8 mouse cellular contexts compared by ENCODE assay signal in the genomic region with DNA sequence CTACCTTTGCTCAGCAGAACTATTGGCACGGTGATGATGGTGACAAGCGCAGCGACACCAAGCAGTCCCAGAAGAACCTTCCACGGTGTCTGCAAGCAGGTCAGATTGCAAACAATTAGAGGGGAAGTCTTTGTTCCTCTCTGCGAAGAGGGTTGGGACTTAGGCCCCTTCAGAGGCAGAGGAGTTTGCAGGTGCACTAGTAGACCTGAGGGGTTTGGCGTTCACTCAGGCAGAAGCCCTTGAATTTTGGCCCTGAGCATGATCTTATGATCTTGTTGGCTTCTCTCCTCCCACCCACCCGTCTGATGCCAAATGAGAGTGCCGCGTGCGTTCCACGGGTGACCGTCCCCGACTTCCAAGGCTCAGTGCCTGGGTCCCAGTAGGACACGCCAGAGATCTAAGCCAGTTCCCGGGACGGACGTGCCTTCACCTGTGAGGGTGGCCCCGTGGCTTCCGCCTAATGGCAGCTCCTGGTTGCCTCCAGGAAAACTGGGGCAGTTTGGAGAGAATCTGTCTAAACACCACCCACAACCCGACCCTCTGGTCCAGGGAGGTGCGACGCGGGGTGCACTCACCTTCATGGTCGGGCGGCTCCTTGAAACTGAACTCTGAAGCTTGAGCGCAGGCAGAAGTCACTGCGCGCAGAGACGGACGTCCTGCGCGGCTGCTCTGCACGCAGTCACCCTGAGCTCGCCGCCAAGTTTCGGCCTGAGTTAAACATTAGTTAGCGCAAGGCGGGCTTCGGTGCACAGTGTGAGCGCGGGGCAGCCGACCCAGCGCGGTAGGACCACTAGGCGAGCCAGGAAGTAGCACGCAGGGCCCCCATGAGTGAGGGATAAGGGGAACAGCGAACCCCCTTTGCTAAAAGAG. TPM values are rescaled to one million over a fixed set of nuclear protein-coding genes. Genes with fewer than 3 reads are reported as not detected.
DNase-seq lines count a peak whose midpoint lies in the region; ATAC-seq and TF ChIP-seq lines count a peak whose summit lies in the region.

No protein-coding gene starts in this region.

- ATAC-seq in CD4-positive, CD25-positive, alpha-beta regulatory T cell, adult 4 months = peak; percentile 64
- peak; percentile 72 for ATAC-seq in forebrain, embryonic 11.5 days (replicated peaks; ENCODE audit: low FRiP score)
- peak; percentile 73 for ATAC-seq in hindbrain, embryonic 13.5 days (ENCODE audit: low FRiP score)
- 0 out of 2 replicates have a peak, but pooled peaks have one; percentile 40 for ATAC-seq in limb, embryonic 15.5 days (ENCODE audit: insufficient number of reproducible peaks, low FRiP score, low TSS enrichment, low read depth)
- ATAC-seq in midbrain, embryonic 13.5 days = peak; percentile 83

- WGBS in forebrain, embryonic 11.5 days = 6% methylated on average over 47 of the region's 47 CpGs
- 7% methylated on average over 47 of the region's 47 CpGs for WGBS in hindbrain, embryonic 13.5 days
- 9% methylated on average over 47 of the region's 47 CpGs for WGBS in limb, embryonic 15.5 days
- 6% methylated on average over 47 of the region's 47 CpGs for WGBS in midbrain, embryonic 13.5 days

- DNase-seq in MEL (ENCODE audit: low read depth, low spot score) = peak; percentile 78
- peak; percentile 66 for DNase-seq in forebrain, embryonic 11.5 days (ENCODE audit: low spot score)
- DNase-seq in testis, postnatal 14 days (ENCODE audit: low spot score) = peak; percentile 11
- no peak for DNase-seq in cerebellum, adult 9-11 months

- peak overlapping the region; percentile 96 for H3K9ac ChIP-seq in MEL (ENCODE audit: control insufficient read depth, low read depth, low read length, poor library complexity, severe bottlenecking)
- peak overlapping the region; percentile 48 for H3K9ac ChIP-seq in forebrain, embryonic 11.5 days (ENCODE audit: low read length)
- H3K9ac ChIP-seq in hindbrain, embryonic 13.5 days = peak overlapping the region; percentile 61
- H3K9ac ChIP-seq in limb, embryonic 15.5 days = 0 out of 2 replicates have a peak overlapping the region, but pooled peaks have one; percentile 26
- H3K9ac ChIP-seq in midbrain, embryonic 13.5 days (replicated peaks) = peak overlapping the region; percentile 41

- H3K27me3 ChIP-seq in MEL (ENCODE audit: control insufficient read depth in 1 of 2, insufficient read depth in 2 of 2, low read length in 2 of 2) = no peaks in the 10 kb centered on the region
- peaks cover 6% of the 10 kb centered on the region; the same call in 1 of the 2 replicates for H3K27me3 ChIP-seq in forebrain, embryonic 11.5 days (ENCODE audit: control insufficient read depth, insufficient read depth, low read length)
- peaks cover 28% of the 10 kb centered on the region for H3K27me3 ChIP-seq in hindbrain, embryonic 13.5 days
- peaks cover 18% of the 10 kb centered on the region for H3K27me3 ChIP-seq in limb, embryonic 15.5 days
- H3K27me3 ChIP-seq in midbrain, embryonic 13.5 days = peaks cover 24% of the 10 kb centered on the region

- H3K4me1 ChIP-seq in MEL (ENCODE audit: control insufficient read depth in 1 of 2, insufficient read depth in 2 of 2, low read length in 2 of 2) = peaks cover 16 to 22% of the 10 kb centered on the region in 2 experiments
- peaks cover 5% of the 10 kb centered on the region; the same call in 1 of the 2 replicates for H3K4me1 ChIP-seq in forebrain, embryonic 11.5 days (replicated peaks; ENCODE audit: control insufficient read depth, insufficient read depth, low read length)
- peaks cover 11% of the 10 kb centered on the region for H3K4me1 ChIP-seq in hindbrain, embryonic 13.5 days (replicated peaks)
- peaks cover 14% of the 10 kb centered on the region for H3K4me1 ChIP-seq in limb, embryonic 15.5 days
- peaks cover 13% of the 10 kb centered on the region for H3K4me1 ChIP-seq in midbrain, embryonic 13.5 days (replicated peaks)

- no peaks in the 10 kb centered on the region for H3K9me3 ChIP-seq in MEL (replicated peaks; ENCODE audit: insufficient read depth, low read length)
- H3K9me3 ChIP-seq in forebrain, embryonic 11.5 days (ENCODE audit: control insufficient read depth, low read length) = no peaks in the 10 kb centered on the region
- H3K9me3 ChIP-seq in hindbrain, embryonic 13.5 days = no peaks in the 10 kb centered on the region
- H3K9me3 ChIP-seq in limb, embryonic 15.5 days = no peaks in the 10 kb centered on the region
- no peaks in the 10 kb centered on the region for H3K9me3 ChIP-seq in midbrain, embryonic 13.5 days

- TF ChIP-seq POLR2A in MEL (IDR thresholded peaks at IDR 0.05; ENCODE audit: control insufficient read depth in 1 of 2, insufficient read depth in 1 of 2, low read depth in 1 of 2, low read length in 2 of 2, poor library complexity in 1 of 2) = peak in 1 of 2 experiments; percentile 34; a peak in 3 of 4 replicates

- H3K4me3 ChIP-seq in MEL (ENCODE audit: control insufficient read depth in 1 of 2, insufficient read depth in 1 of 2, low read depth in 2 of 2, low read length in 2 of 2) = peak overlapping the region; percentile 93 to 96
- H3K4me3 ChIP-seq in forebrain, embryonic 11.5 days (ENCODE audit: low read depth, low read length) = peak overlapping the region; percentile 34
- H3K4me3 ChIP-seq in hindbrain, embryonic 13.5 days = peak overlapping the region; percentile 38
- peak overlapping the region; percentile 45 for H3K4me3 ChIP-seq in limb, embryonic 15.5 days
- peak overlapping the region; percentile 44 for H3K4me3 ChIP-seq in midbrain, embryonic 13.5 days (replicated peaks)

- H3K4me2 ChIP-seq in forebrain, embryonic 11.5 days (ENCODE audit: low read depth, low read length, severe bottlenecking) = peak overlapping the region; percentile 89
- H3K4me2 ChIP-seq in hindbrain, embryonic 13.5 days = peak overlapping the region; percentile 68
- H3K4me2 ChIP-seq in limb, embryonic 15.5 days = peak overlapping the region; percentile 87
- H3K4me2 ChIP-seq in midbrain, embryonic 13.5 days (replicated peaks) = peak overlapping the region; percentile 83

- no peak; a peak in 1 of 4 replicates for TF ChIP-seq EP300 in MEL (IDR thresholded peaks at IDR 0.05; ENCODE audit: low read depth in 1 of 2, low read length in 2 of 2)

- H3K36me3 ChIP-seq in MEL (ENCODE audit: control insufficient read depth in 1 of 2, insufficient read depth in 2 of 2, low read length in 2 of 2) = peaks cover 10 to 36% of the 10 kb centered on the region in 2 experiments; a peak in 3 of 4 replicates
- H3K36me3 ChIP-seq in forebrain, embryonic 11.5 days (ENCODE audit: control insufficient read depth, insufficient read depth, low read length) = no peaks in the 10 kb centered on the region
- no peaks in the 10 kb centered on the region for H3K36me3 ChIP-seq in hindbrain, embryonic 13.5 days
- H3K36me3 ChIP-seq in limb, embryonic 15.5 days = no peaks in the 10 kb centered on the region
- H3K36me3 ChIP-seq in midbrain, embryonic 13.5 days = no peaks in the 10 kb centered on the region

- H3K79me2 ChIP-seq in MEL (ENCODE audit: control insufficient read depth, insufficient read depth, low read length, poor library complexity) = peaks cover 47% of the 10 kb centered on the region

- no peak for TF ChIP-seq CTCF in MEL (IDR thresholded peaks at IDR 0.05 in 2 of 3, conservative IDR thresholded peaks at IDR 0.05 in 1 of 3; ENCODE audit: control insufficient read depth in 1 of 3, insufficient read depth in 1 of 3, low read depth in 2 of 3, low read length in 3 of 3, poor library complexity in 1 of 3, severe bottlenecking in 1 of 3)

- H3K27ac ChIP-seq in MEL (ENCODE audit: control insufficient read depth, low read depth, low read length) = peak overlapping the region; percentile 88
- no peak overlapping the region for H3K27ac ChIP-seq in forebrain, embryonic 11.5 days (ENCODE audit: low read depth, low read length)
- no peak overlapping the region for H3K27ac ChIP-seq in hindbrain, embryonic 13.5 days
- no peak overlapping the region for H3K27ac ChIP-seq in limb, embryonic 15.5 days
- no peak overlapping the region for H3K27ac ChIP-seq in midbrain, embryonic 13.5 days

- no peak for TF ChIP-seq RAD21 in MEL (IDR thresholded peaks at IDR 0.05; ENCODE audit: low read depth, low read length)

TF ChIP-seq in MEL, 35 proteins besides CTCF, POLR2A, EP300 and RAD21 (continues in another document):
- TF ChIP-seq HCFC1 (IDR thresholded peaks at IDR 0.05; ENCODE audit: low read depth, low read length) = no peak; the same call in 1 of the 2 replicates
- TF ChIP-seq GABPA (IDR thresholded peaks at IDR 0.05; ENCODE audit: low read depth, low read length) = no peak
- TF ChIP-seq E2F4 (IDR thresholded peaks at IDR 0.05; ENCODE audit: borderline replicate concordance, low read depth, low read length) = no peak
- TF ChIP-seq ZKSCAN1 (IDR thresholded peaks at IDR 0.05; ENCODE audit: low read depth, low read length) = no peak
- no peak for TF ChIP-seq USF1 (IDR thresholded peaks at IDR 0.05; ENCODE audit: low read depth, low read length)
- TF ChIP-seq USF2 (IDR thresholded peaks at IDR 0.05; ENCODE audit: borderline replicate concordance in 1 of 2, insufficient read depth in 1 of 2, low read depth in 1 of 2, low read length in 2 of 2) = no peak
- TF ChIP-seq NRF1 (IDR thresholded peaks at IDR 0.05; ENCODE audit: insufficient read depth, low read depth, low read length, poor library complexity, severe bottlenecking) = peak; percentile 48; the same call in 1 of the 2 replicates
- TF ChIP-seq ZMIZ1 (IDR thresholded peaks at IDR 0.05; ENCODE audit: low read depth, low read length) = no peak; the same call in none of the 2 replicates
- no peak for TF ChIP-seq NELFE (IDR thresholded peaks at IDR 0.05; ENCODE audit: low read depth, low read length)
- TF ChIP-seq POLR2AphosphoS2 (IDR thresholded peaks at IDR 0.05; ENCODE audit: low read length) = 0 out of 2 replicates have a peak, but pooled peaks have one; percentile 32
- TF ChIP-seq KAT2A (conservative IDR thresholded peaks at IDR 0.05; ENCODE audit: low read depth, low read length) = no peak
- TF ChIP-seq TAL1 (IDR thresholded peaks at IDR 0.05; ENCODE audit: low read length) = no peak
- TF ChIP-seq ELF1 (IDR thresholded peaks at IDR 0.05; ENCODE audit: low read depth, low read length) = 0 out of 2 replicates have a peak, but pooled peaks have one; percentile 10
- TF ChIP-seq UBTF (IDR thresholded peaks at IDR 0.05; ENCODE audit: borderline replicate concordance, insufficient read depth, low read depth, low read length) = no peak; the same call in 1 of the 2 replicates

RNA-seq across cellular contexts. Expression of gene Dpp4, which starts 0.6 kb away (rescaled TPM):
- polyA plus RNA-seq in CD4-positive, CD25-positive, alpha-beta regulatory T cell, adult 4 months (2017; shearing (Covaris generic)) = 100 to 1,000 TPM in 1 of 2 experiments, 10 to 100 TPM in 1; 98.3 to 101 TPM
- total RNA-seq in MEL (2012; rRNA removed) = 40.4 and 46.7 TPM in 2 replicates
- polyA plus RNA-seq in MEL (2012; ENCODE audit: insufficient read depth in 1 of 2, insufficient read length in 2 of 2, low read depth in 1 of 2, low replicate concordance in 2 of 2, missing spikeins in 1 of 2) = 10 to 100 TPM; 64.1 to 99.1 TPM
- polyA plus RNA-seq in forebrain, embryonic 11.5 days (2014; fragmentation: Nextera tagmentation; extraction: Ambion mirVana) = 0.57 and 0.69 TPM in 2 replicates
- 1.2 and 1.4 TPM in 2 replicates for polyA plus RNA-seq in hindbrain, embryonic 13.5 days (2015; fragmentation: Nextera tagmentation; extraction: Ambion mirVana)
- polyA plus RNA-seq in limb, embryonic 15.5 days (2015; fragmentation: Nextera tagmentation; extraction: Ambion mirVana) = 14.5 and 15.2 TPM in 2 replicates
- 1.4 and 1.6 TPM in 2 replicates for polyA plus RNA-seq in midbrain, embryonic 13.5 days (2015; fragmentation: Nextera tagmentation; extraction: Ambion mirVana)

Comparison
In these comparisons a context has a peak if more than half of its experiments do, and no peak if none do; other contexts are left out.
1. H3K4me3 ChIP-seq: peak in every context shown above with its lines; median percentile 94 in MEL; 45 in limb, embryonic 15.5 days; 44 in midbrain, embryonic 13.5 days; 38 in hindbrain, embryonic 13.5 days; 34 in forebrain, embryonic 11.5 days.
2. H3K9ac ChIP-seq: peak in every context shown above with its lines; median percentile 96 in MEL; 61 in hindbrain, embryonic 13.5 days; 48 in forebrain, embryonic 11.5 days; 41 in midbrain, embryonic 13.5 days; 26 in limb, embryonic 15.5 days.